Mouse (Mus musculus) 3134 (cell line): ENCODE measurements around the gene Synj1.
A peak's percentile ranks its signal among the peaks of the same experiment; 100 is the strongest.

ENCODE experiments used
- DNase-seq: peaks from one replicate; pipeline ENCODE4 v3.0.0-alpha.2; 2011; ENCODE audit warnings: low spot score; ENCODE audit not compliant: insufficient read length; ENCODE audit errors: extremely low read depth

Gene Synj1

DNA sequence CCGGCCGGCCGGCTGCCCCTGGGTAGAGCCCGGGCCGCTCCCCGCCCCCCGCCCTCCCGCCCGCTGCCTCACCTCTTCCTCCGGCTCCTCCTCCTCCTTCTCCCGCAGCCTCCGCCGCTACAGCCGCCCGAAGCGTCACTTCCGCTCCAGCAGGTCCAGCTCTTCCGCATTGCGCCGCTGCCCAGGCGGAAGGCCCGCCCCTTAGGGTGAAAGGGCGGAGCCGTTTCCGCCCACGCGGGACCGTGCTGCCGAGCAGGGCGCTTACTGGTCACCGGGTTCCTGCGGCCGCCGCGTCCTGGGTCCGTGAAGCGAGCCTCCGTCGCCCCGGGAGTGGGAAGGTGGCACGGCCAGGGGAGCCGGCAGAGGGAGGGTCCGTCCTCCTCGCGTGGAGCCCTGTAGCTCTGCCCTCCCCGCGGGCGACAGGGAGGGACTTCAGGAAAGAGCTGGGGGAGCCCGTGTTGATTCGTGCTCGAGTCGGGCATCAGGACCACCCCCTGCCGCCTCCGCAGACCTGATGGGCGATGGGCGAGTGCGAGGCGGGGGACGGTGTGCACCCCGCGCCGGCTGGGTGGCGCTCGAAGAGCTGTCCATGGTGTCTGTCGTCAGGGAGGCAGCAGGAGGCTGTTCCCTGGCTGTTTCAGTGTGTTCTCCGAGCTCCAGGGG, at the start of gene Synj1:
Gene Synj1, minus strand, starts transcription at position 288 of the 663 bp plus-strand sequence.
- peak; percentile 94 for DNase-seq

DNA sequence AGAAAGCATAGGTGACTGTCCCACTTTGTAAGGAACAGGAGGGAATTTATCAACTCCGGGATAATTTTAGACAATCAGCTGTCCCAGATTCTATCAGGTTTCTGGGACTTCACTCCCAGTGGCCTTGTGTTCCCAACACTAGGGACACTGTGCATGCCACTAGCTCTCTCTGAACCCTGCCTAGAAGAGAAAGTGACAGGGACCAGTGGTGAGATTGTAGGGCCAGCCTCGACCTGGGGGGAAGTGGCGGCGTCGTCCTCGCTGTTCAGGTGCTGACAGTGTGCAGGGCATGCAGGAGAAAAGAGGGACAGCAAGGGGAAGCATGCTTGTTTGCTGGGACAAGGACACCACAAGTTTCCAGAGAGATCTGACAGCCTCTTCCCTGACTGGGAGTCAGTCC, 46.6 kb upstream of the Synj1 start:
- no peak for DNase-seq

DNA sequence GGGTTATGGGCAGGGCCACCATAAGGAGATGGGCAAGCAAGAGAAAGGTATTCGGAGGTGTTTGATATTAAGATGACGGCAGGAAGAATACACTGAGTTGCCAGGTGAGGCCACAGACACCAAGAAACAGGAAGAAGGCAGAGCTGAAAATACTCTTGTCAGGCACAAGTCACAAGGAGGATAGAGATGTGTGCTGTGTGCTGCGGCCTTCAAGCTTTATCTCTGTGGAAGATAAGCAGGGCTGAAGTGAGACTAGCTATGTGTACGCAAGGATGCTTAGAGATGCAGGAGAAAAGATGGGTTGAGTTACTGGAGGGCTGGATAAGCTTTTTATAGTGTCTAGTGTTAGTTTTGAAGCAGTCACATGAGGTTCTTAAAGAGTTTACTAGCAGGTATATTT, 46.2 kb upstream of the Synj1 start:
- no peak for DNase-seq

- DNase-seq: no peak
Observed at GRCm38 (mm10) chr16:91056043-91056821, 45.1 kb upstream of the Synj1 start.

GRCm38 (mm10) chr16:91055150-91055549, 44.0 kb upstream of the Synj1 start:
- no peak for DNase-seq

DNA sequence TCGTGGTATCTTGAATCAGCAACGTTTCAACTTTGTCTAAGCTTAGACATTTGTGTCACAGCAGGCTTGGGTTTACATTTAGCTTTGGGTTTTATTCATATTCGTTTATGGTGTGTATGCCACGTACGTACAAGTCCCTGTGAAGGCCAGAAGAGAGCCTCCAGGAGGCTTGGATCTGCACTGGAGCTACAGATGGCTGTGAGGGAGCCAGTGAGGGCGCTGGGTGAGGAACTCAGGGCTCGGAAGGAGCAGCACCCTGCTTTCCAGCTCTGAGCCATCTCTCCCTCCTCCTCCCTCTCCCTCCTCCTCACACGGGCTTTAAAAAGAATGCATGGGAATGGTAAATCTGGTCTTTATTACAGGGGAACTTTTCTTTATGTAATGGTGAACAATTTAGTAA, 42.5 kb upstream of the Synj1 start:
- no peak for DNase-seq

GRCm38 (mm10) chr16:91045511-91045910, 34.4 kb upstream of the Synj1 start:
- DNase-seq: peak; percentile 18

DNA sequence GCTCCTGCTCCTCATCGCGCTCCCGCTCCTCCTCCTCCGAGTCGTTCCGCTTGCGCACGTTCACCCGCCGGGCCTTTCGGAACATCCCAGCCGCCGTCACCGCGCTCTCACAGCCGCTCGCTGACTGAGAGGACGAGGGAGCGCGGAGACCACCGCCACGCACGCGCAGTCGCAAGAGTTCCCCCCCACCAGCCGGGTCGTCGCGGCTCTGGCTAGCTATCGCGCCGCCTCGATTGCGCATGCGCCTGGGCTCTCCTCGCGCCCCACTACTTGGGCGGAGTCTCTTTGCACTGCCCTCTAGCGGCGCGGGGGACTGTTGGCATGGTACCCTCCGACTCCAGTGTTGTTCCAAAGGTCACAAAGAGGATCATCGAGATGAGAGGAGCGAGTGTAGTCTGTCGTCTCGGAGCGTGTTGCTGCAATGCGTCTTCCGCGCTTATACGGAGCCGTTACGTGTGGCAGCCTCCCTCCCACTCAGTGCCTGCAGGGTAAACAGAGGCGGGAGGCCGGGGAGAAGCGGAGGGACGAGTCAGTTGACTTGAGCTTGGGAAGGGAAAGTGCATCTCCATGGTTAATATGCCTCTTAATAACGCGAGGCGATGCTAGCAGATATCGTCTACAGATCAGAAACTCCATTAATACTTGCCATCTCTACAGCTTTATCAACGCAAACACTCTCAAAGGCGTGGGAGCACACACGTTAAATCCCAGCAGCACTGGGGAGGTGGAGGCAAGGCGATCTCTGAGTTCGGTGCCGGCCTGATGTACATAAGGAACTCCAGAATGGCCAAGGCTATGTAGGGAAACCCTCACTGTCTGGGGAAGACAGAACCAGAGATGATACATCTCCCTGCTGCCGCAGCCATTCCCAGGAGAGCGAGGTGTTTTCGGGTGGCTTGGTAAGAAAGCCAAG, 33.4 kb upstream of the Synj1 start, which contains the start of gene Paxbp1:
Gene Paxbp1, minus strand, starts transcription at position 274 of the 913 bp plus-strand sequence.
- DNase-seq: peak; percentile 93

DNA sequence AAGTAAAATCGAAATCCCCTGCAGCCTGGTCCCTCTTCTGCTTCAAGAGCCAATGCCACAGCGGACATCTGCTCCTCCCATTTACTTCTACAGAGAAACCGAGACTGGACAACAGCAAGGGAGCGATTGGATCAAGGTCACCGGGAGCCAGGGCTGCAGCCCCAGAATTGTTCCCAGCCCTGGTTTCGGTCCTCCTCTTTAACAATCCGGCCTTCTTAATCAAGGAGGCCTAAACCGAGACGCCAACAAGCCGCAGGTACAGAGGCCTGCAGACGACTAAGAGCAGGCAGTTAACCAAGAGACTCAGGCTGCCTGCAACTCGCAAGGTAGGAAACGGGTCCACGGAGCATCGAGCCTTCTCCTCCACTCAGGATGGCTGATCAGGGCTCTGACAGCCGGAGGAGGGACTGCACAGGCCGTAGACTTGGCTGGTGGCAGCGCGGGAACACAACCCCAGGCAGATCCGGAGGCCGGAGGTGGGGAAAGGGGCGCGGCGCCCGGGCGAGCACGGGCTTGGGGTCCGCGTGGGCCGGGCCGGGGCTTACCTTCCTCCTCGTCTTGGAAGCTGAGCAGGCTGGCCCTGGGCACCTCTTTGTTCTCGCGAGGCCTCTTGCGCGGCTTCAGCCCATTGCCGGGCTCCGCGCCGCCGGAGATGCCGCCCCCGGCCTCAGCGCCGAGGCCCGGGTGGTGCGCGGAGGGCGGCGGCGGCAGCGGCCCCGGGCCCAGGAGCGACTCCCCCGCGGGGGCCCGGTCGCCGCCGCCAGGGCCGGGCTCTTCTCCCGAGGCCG, 32.5 kb upstream of the Synj1 start:
- DNase-seq: peak; percentile 72

DNA sequence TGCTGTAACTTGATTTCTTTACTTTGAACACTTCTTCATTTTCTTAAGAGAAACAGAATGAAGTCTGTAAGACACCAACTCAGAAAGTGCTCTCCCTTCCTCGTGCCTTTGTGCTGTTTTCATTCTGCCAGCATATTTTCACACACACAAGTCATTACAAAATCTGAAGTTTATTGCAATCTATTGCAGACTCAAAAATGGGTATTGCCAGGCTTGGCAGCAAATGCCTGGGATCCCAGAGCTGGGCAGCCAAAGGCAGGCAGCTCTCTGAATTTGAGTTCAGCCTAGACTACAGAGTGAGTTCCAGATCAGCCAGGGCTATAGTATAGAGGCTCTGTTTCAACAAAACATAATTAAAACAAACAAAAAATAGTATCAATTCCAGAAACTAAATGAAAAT, 31.5 kb upstream of the Synj1 start:
- no peak for DNase-seq

- no peak for DNase-seq
Observed at GRCm38 (mm10) chr16:91035866-91036265, 24.8 kb upstream of the Synj1 start.

GRCm38 (mm10) chr16:91030751-91031150, 19.6 kb upstream of the Synj1 start:
- DNase-seq: no peak

DNA sequence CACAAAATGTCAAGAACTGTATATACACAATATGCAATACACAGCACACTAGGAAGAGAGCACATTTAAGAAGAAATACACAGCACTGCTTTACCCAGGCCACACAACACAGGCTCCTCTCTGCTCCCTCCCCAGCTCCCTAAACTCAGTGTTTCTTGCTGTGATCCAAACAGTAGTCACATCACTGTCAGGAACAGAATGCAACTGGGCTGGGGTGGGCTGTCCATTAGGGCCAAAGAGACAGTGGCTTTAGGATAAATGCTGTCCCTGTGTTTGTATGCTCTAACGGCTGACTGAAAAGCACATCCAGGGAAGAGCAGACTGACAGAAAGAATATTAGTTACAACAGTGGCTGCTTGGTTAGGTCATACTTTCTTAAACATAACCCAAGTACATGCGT, 18.8 kb upstream of the Synj1 start:
- no peak for DNase-seq

GRCm38 (mm10) chr16:91029161-91029743, 18.1 kb upstream of the Synj1 start:
- DNase-seq: no peak

DNA sequence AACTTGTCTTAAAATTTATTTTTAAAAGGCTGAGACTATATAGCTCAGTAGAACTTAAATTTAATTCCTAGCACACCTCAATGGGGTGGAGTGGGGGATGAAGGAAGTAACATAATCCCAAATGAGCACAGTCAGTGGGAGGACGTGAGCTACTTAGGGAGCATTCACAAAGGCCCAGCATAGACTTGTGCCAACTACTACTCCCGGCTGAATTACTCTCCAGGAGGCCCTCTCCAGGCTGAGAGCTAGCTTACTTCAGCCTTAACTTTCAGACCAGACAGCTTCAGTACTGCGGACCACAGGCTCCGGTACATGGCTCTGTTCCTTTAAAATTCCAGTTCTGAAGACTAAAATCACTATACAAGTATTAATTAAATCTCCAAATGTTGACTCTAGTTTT, 15.2 kb upstream of the Synj1 start:
- DNase-seq: no peak

GRCm38 (mm10) chr16:91023384-91023783, 12.3 kb upstream of the Synj1 start:
- no peak for DNase-seq

- DNase-seq: no peak
Observed at GRCm38 (mm10) chr16:91020842-91021483, 9.9 kb upstream of the Synj1 start.

GRCm38 (mm10) chr16:91019476-91019875, 8.4 kb upstream of the Synj1 start:
- DNase-seq: no peak

- no peak for DNase-seq
Observed at GRCm38 (mm10) chr16:91015761-91016160, 4.7 kb upstream of the Synj1 start.
